Mouse (Mus musculus) bone marrow macrophage, adult 2 months (primary cell): ENCODE results near the gene Slc38a3.

Source experiments
- CTCF ChIP-seq: IDR thresholded peaks from 2 replicates; pipeline ENCODE4 v1.5.1; 2012; ENCODE audit warnings: low read depth, mild to moderate bottlenecking, low read length, moderate library complexity
- POLR2A ChIP-seq: IDR thresholded peaks from 2 replicates; pipeline ENCODE4 v1.6.1; 2012; ENCODE audit warnings: mild to moderate bottlenecking, low read depth, low read length, borderline replicate concordance

DNA sequence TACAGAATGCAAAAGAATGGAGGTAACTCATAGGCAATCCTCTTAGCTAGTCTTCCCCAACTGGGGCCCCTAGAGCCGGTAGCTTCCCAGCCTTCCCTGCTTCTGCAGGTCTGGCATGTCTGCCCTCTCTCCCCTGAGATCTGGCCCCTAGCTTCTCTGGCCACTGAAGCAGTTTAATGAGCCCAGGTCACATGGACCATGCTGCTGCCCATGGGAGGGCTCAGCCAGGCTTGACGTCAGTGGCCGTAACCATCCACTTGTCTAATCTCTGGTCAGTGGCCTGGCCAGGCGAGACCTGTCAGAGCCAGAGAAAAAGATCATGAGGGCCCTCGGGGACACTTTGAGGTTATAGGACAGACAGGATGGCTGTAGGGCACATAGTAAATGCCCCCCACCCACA lies 929 bp upstream of the Slc38a3 start:
- TF ChIP-seq CTCF (no peak), POLR2A (no peak)
